Mouse (Mus musculus): Measurements from ENCODE around the gene Acly. TPM values are rescaled to one million over a fixed set of nuclear protein-coding genes. Genes with fewer than 3 reads are reported as not detected.

Gene Acly
- total RNA-seq, 2 experiments from 2014 or later = 116 to 121 TPM

DNA sequence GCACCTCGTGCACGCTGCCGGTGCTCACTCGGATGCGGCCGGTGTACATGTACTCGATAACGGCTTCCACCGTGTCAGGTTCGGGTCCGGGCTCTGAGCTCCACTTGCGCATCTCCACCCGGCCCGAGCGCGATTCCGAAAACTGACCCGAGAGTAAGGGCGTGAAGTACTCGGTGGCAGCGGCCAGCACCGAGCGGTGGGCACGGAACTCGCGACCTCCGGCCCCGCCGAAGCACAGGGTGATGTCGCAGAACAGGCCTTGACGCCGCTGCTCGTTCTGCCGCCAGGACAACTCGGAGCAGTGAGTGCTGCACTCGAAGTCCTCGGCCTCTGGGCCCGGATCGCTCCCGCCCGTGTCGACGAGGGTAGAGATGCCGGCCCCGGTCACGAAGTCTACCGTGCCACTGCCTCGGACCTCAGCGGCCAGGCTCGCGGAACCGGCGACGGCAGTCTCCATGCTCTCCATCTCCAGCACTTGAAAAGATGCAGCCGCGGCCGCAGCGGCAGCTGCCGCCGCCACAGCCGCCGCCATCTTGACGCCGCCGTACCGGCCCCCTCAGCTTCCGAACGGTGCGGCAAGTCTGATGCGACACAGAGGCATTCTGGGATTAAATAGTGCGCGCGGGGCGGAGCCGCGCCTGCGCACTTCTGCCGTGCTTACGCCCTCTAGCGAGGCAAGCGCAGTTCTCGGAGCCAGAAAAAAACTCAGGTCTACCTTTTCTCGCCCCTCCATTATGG is 55.4 kb downstream of the Acly start, which contains the start of gene Klhl11:
TSS of gene Klhl11 (minus strand) at position 545 of the 738 bp plus-strand sequence.
- intact Hi-C loops (cut with DNase I) = loop anchor here (5.0 kb wide), 2 partner anchors 45 to 115 kb away; partner anchors contain the start of gene Hap1
- DNase-seq (ENCODE audit: low spot score in 2 of 2) = peak; percentile 92 to 93

DNA sequence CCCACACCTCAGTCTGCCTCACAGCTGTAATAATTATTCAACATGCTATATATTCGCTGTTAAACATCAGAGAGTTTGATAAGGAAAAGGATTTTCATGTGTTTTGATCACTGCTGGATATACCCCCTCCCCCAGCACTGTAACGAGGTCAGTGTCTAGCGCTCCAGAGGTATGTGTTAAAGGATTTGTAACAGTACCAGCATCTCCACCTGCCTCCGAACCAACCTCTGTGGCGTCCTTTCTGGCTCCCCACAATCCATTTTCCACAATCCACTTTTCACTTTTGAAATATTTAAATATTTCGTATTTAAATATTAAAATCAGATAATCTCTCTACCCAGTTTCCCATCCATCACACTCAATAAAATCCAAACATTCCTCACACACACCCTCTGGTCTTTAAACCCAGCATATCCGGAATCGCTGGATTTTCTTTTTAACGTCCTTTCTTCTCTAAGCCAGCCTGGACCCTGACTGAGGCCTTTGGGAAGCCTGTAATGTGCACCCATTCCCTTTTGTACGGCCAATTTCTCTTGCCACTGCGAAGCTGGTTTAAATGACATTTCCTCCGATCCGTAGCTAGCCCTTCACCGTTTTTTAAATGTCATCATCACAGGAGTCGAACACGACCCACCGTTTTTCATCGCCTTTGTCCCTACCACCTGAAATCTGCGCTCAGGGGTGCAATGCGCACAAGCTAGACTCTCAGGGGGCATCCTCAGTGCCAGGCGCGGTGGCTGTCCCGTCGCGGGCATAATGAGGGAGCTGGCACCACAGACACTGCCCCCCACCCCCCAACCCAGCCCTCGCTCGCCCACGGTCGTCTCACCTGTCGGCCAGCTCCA is 56.2 kb downstream of the Acly start:
- peak in 1 of 2 experiments; percentile 10 for DNase-seq (ENCODE audit: low spot score in 2 of 2)
- intact Hi-C loops (cut with DNase I) = loop anchor here (5.0 kb wide), 2 partner anchors 44 to 114 kb away; partner anchors contain the start of gene Hap1

DNA sequence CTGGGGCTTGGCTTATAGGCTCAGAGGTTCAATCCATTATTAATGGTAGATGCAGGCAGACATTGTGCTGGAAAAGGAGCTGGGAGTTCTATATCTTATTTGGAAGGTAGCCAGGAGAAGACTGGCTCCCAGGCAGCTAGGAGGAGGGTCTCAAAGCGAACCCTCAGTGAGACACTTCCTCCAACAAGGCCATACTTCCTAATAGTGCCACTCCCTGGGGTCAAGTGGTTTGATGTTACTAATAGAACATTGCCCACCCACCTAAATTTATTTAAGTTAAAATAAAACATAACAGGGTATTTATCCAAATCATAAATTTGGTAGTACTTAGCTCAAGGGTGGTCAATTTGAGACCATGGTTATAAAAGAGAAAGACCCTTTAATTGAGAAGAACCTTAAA is 62.0 kb downstream of the Acly start:
- intact Hi-C loops (cut with DNase I) = no loop called here
- no peak for DNase-seq (ENCODE audit: low spot score in 2 of 2)

DNA sequence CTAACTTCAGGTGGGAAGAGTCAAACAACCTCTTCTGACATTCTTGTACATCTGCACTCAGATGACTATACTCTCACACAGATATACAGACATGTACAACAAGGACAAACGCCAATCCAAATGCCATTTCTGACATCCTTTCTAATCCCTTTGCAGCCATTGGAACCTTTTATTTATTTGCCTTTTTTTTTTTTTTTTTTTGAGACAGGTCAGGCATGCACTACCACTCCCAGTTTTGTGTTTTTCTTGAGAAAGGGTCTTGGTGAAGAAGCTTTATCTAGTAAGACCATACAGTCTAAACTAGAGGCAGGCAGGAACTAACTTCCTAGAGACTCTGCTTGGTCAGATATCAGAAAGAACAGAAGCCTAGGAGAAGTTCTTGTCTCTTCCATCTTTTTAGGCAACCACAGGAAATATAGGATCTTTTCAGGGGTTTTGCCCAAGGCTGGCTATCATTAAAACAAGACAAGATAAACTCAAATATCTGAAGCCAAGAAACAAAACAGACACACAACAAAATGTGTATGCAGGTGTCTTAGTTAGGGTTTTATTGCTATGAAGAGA is 62.5 kb downstream of the Acly start:
- no peak for DNase-seq (ENCODE audit: low spot score in 2 of 2)
- intact Hi-C loops (cut with DNase I) = no loop called here

DNA sequence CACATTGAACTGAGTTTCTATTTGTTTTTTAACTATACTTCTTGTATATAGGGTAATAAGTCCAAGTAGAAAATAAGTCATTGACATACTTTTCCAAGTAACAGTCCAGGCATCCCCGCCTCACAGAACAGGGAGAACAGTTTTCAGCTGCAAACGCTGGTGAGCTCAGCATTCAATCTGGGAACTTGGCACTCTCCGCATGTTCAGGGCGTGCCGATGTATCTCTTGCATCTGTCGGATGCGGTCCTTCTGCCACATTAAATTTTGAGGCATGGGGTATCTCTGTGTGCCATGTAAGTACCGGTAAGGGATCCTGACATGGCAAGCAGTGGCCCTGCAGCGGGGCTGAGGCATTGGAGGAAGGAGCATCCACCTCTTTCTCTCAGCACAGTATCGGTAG is 65.1 kb downstream of the Acly start:
- DNase-seq (ENCODE audit: low spot score in 2 of 2) = peak; percentile 33 to 35
- intact Hi-C loops (cut with DNase I) = no loop called here

DNA sequence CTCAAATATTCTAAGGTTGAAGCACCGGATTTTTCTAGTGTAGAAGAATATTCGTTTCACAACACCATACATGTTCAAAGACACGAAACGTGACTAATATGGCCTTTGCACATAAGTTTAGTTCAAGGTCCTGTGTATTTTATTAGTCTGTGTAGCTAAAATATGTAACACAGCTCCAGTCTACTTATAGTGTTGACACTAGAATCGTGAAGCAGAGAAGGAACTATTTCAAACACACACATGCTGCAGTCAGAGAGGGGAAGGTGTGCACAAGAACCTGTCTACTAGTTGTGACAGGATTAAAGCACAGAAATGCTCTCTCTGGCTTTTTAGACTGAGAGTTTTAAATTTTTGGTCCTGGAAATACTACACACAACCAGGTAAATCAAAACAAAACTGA is 70.1 kb downstream of the Acly start:
- no peak for DNase-seq (ENCODE audit: low spot score in 2 of 2)
- intact Hi-C loops (cut with DNase I) = no loop called here

DNA sequence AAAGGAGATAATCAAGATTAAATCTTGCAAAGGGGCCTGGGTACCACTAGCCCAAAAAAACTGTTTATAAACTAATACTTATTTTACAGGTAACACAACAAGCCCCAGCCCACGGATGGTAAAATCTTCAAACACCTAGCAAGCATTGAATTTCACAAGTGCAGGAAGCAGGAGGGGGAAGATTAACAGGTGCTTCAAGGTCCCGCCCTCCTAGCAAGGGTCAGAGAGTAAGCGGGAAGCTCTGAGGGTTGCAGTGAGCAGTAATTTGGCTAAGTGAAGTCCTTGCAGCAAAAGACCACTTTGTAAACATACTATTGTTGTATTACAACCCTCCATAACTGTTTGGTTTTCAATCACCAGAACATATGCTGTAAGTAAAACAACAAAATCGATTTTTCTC is 70.6 kb downstream of the Acly start:
- DNase-seq (ENCODE audit: low spot score in 2 of 2) = no peak
- intact Hi-C loops (cut with DNase I) = no loop called here

DNA sequence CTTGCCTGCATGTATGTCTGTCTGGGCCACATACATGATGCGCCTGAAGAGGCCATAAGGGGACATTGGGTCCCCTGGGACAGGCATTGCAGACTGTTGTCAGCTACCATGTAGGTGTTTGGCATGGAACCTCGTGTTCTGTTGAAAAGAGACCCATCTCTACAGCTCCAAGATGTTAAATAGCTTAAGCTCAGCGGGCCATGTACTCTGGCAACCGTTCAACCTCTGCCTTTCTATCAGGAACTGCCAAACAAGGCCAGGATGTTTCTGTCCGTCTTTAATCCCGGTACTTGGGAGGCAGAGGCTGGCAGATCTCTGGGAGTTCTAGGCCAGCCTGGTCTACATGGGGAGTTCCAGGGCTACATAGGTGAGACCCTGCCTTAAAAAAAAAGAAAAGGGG is 85.2 kb downstream of the Acly start:
- intact Hi-C loops (cut with DNase I) = no loop called here
- DNase-seq (ENCODE audit: low spot score in 2 of 2) = no peak

DNA sequence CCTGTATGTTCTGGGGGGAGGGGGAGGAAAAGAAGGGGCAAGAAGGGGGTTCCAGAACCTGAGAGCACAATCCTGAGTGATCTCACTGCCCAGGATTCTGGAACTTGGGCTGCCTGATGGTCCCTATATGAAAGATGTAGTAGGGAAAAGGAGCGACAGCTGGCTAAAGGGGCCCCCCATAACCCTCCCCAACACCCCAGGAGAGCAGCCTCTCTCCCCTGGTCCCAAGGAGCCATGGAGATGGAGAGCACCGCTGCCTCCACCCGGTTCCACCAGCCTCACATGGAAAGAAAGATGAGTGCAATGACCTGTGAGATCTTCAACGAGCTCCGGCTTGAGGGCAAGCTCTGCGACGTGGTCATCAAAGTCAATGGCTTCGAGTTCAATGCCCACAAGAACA is 86.0 kb downstream of the Acly start, which contains the start of the genes Nt5c3b and Klhl10:
TSS of gene Nt5c3b (minus strand) at position 12 of the 400 bp plus-strand sequence.
TSS of gene Klhl10 (plus strand) at position 121 of the 400 bp plus-strand sequence.
- DNase-seq (ENCODE audit: low spot score in 2 of 2) = no peak
- intact Hi-C loops (cut with DNase I) = no loop called here

DNA sequence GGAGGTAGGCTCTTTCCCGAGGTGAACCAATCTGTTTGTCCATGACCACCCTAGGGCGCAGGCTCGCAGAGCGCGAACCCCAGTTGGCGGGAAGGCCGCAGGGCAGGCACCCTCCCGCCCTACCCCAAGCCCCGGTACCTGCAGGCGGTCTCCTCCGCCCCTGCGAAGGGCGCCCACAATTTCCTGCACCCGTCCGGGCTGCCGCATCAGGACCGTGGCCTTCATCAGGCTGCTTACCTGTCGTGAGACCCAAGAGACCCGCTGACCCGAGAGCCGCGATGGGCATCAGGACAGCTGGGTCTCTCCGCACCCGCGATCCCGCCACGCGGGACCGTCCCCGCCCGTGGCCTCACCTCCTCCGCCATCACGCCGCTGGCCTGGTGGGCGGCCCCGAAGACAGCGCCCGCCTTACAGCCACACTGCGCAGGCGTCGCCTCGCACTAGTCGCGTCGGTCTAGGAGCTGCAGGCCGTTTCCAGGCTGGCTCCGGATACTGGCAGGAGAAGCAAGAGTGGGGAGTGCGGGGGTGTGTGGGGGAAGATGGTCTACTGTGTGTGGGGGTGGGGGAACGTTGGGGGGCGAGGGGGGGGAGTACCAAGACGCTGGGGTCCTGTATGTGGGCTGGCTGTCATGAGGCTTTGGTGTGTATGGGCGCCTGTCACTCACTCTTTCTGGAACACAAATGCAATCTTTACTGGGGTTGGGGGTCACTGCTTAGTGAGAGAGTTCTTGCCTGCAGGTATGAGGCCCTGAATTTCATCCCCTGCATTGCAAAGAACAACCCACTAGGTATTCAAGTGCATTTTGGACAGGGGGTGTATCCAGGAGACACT is 86.9 kb downstream of the Acly start:
- peak; percentile 82 to 85 for DNase-seq (ENCODE audit: low spot score in 2 of 2)
- intact Hi-C loops (cut with DNase I) = no loop called here

DNA sequence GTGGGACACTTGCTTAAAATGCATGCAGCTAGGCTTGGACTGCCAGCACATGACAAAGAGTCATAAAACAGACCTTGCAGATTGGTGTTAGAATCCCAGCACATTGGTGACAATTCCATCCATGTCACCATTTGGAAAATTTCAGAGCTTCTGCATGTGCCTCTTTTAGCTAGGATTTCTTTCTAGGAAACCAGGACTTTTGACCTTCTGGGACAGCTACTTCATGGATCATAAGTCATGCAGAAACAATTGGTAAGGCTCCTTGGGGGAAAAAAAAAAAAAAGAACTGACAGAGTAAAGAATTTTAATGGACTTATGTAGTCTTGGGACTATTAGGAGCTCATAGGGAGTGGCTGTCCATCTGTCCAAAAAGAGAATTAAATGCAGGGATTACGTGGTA is 89.9 kb downstream of the Acly start:
- DNase-seq (ENCODE audit: low spot score in 2 of 2) = no peak
- intact Hi-C loops (cut with DNase I) = no loop called here

DNA sequence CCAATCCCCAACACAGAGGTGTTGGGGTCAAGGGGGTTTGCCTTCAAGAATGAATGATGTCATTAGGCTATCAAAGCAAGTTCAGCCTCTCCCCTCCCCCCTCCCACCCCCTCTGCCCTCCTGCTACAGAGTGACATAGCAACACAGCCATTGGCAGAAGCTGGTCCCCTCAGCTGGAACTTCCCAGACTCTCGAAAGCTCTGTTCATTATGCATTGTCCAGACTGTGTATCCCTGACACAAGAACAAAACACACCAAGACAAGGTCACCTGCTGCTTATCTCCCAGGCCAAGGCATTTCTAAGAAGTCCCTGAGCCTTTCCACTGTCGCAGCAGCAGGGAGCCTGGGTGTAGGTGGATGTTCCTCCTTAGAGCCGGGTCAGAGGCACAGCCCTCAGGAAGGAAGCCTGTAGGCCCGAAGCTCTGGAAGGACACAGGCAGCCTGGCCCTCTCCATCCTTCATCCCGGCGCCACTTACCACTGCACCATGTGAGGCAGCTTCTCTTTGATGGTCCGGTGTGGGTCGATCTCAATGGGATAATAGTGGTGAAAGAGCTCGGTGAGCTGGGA is 92.0 kb downstream of the Acly start:
- DNase-seq (ENCODE audit: low spot score in 2 of 2) = no peak
- intact Hi-C loops (cut with DNase I) = no loop called here

DNA sequence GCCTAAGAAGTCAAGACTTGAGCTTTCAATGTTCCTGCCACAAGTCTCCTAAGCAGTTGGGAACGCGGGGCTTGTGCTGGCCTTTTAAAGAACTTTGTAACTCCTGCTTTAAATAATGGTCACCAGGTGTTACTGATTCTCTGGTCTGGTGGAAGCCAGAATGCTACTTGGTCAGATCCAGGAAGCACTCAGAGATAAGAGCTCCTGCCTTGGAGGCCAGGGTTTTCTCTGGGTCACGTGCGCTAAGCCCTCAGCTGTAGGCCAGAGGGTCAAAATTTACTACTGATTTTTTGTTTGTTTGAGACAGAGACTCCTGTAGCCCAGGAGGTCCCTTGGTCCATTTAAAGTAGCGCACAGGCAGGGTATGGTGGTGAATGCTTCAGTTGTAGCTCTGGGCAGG is 95.8 kb downstream of the Acly start:
- DNase-seq (ENCODE audit: low spot score in 2 of 2) = no peak
- intact Hi-C loops (cut with DNase I) = no loop called here

DNA sequence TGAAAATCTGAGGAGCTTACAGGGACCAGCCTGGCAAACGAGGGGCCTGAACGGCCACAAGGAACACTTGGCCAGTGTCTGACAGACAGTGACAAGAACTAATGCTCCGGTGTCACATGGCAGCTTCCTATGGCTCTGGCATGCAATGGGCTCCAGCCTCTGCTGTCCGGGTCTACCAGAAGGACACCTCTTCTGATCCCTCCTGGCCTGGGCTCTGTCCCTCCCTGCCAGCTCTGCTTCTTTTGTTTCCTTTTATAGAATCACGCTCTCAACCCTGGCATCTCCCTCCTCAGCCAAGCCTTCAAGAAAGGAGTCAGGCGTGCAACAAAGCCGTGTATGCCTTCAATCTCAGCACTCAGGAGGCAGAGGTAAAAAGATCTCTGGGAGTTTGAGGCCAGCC is 97.7 kb downstream of the Acly start:
- intact Hi-C loops (cut with DNase I) = no loop called here
- no peak for DNase-seq (ENCODE audit: low spot score in 2 of 2)

DNA sequence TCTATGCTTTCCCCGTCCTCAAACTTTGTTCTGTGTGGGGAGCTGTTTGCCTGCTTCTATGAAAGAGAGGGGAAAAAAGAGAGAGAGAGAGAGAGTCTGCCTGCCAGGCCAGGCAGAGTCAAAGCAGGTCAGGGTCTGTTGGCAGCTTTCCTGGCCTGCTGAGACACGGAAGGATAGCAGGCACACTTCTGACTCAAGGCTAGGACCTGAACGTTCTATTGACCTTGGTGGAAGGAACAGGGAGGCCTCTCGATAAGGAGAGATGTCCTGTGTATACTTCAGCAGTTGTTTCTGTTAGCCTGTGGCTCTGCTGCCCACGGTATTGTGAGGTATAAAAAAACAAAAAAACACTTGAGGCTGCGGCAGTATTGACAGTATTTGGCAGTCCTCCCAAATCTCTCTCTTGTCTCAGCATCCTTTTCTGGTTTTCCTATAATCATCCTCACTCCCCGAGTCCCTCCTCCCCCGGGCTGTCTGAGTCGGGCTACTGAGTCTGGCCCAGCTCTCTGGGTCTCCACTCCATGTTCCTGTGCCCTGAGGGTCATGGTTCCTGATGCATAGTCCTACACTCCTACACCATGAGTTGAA is 99.1 kb downstream of the Acly start:
- intact Hi-C loops (cut with DNase I) = loop anchor here (5.0 kb wide), 1 partner anchor 44 kb away; the partner anchor contains the start of gene Klhl11
- no peak for DNase-seq (ENCODE audit: low spot score in 2 of 2)

DNA sequence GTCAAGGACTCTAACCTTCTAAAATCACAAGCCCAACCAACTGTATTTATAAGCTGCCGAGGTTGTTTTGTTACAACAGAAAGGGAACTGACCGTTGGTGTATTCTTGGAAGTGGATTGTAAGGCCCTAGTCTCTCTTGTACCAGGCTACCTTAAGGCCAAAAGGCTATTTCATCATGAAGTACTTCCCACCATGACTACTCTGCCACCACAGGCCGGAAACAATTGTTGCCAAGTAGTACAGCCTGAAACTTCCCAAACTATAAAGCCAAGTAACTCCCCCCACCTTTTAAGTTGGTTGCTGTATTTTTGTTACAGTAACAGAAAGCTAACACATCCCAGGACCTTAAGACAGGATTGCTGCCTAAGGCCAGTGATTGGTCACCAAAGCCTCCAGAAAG is 101.0 kb downstream of the Acly start:
- intact Hi-C loops (cut with DNase I) = loop anchor here (5.0 kb wide), 1 partner anchor 45 kb away; the partner anchor contains the start of gene Klhl11
- no peak for DNase-seq (ENCODE audit: low spot score in 2 of 2)

Data from left cerebral cortex, postnatal 14 days (tissue).